Mouse (Mus musculus): ENCODE results near the gene Phldb3.

- no peak for TF ChIP-seq CTCF (IDR thresholded peaks at IDR 0.05; ENCODE audit: extremely low read depth, insufficient read depth, insufficient read length, insufficient replicate concordance)
- no peak for TF ChIP-seq POLR2A (IDR thresholded peaks at IDR 0.05; ENCODE audit: low read depth, low read length)
Observed at GRCm38 (mm10) chr7:24640450-24640849, 29.9 kb downstream of the Phldb3 start.
